Mouse (Mus musculus) small intestine, adult 2 months (tissue): ENCODE results near the gene Lfng.

ENCODE experiments used
- CTCF ChIP-seq: fragments of 200-500 bp; IDR thresholded peaks from 2 replicates; pipeline ENCODE4 v1.5.1; 2012; ENCODE audit warnings: low read depth, mild to moderate bottlenecking, control low read depth, inconsistent platforms, low read length, moderate library complexity, mixed read lengths; ENCODE audit not compliant: insufficient replicate concordance, insufficient read length; ENCODE audit errors: extremely low read depth
- POLR2A ChIP-seq: fragments of 200-500 bp; IDR thresholded peaks from 2 replicates; pipeline ENCODE4 v1.6.1; 2012; ENCODE audit warnings: low read depth, mild to moderate bottlenecking, control low read depth, inconsistent platforms, low read length, moderate library complexity

DNA sequence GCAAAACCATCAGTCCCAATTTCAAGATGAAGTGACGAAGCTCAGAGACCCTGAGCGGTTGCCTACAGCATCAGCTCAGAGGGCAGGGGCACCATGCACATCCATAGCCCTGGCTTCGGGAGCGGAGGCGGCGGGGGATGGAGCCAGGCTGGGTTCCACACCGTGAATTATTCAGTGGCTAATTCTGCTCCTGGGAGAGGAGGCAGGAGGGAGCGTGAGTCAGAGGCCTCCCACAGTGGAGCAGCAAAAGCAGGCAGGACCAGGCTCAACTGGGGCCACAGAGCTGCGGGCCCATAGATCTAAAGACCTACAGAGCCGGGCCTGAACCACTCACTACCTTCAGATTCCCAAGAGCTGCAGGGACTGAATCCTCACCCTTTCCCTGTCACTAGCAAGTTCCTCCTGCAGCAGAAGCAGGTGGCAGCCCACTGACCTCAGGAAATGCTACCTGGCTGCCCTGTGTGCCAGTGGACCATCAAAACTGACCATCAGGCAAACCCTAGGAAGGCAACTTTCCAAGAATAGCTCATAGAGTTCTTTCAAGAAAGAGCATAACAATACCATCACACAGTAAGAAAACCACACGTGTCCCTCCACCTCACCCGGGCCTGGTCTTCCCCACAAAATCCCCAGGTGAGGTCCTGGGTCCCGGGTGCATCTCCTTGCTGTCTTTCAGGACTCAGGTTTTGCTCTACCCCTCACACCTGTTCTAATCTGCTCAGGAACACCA is 40.1 kb downstream of the Lfng start:
- TF ChIP-seq CTCF (no peak), POLR2A (no peak)
